Mouse (Mus musculus) myocyte (in vitro differentiated cells): ENCODE results near the gene Mylip. TPM values are rescaled to one million over a fixed set of nuclear protein-coding genes. Genes with fewer than 3 reads are reported as not detected.

Experiments used
- H3K27me3 ChIP-seq: one replicate; pipeline ENCODE4 v1.6.1; 2011; ENCODE audit not compliant: control insufficient read depth, insufficient read depth, insufficient read length
- H3K36me3 ChIP-seq: one replicate; pipeline ENCODE4 v1.6.1; 2011; ENCODE audit not compliant: control insufficient read depth, insufficient read depth
- H3K4me2 ChIP-seq: one replicate; pipeline ENCODE4 v1.6.1; 2011; ENCODE audit warnings: low read depth, control low read depth
- H3K4me3 ChIP-seq: one replicate; pipeline ENCODE4 v1.5.1; 2011; ENCODE audit warnings: mild to moderate bottlenecking, control low read depth, moderate library complexity
- H3K79me2 ChIP-seq: one replicate; pipeline ENCODE4 v1.6.1; 2011; ENCODE audit not compliant: control insufficient read depth, insufficient read depth
- H3ac ChIP-seq: one replicate; pipeline ENCODE4 v1.6.1; 2011; ENCODE audit not compliant: control insufficient read depth, insufficient read length
- CEBPB ChIP-seq: IDR thresholded peaks from 2 replicates; pipeline ENCODE4 v1.6.1; 2011; ENCODE audit warnings: mild to moderate bottlenecking, moderate library complexity; ENCODE audit not compliant: poor library complexity, insufficient read depth, severe bottlenecking
- E2F4 ChIP-seq: IDR thresholded peaks from one replicate; pipeline ENCODE4 v1.6.1; 2011; ENCODE audit warnings: mild to moderate bottlenecking, control low read depth, moderate library complexity; ENCODE audit not compliant: insufficient read depth
- MAX ChIP-seq: IDR thresholded peaks from one replicate; pipeline ENCODE4 v1.6.1; 2011; ENCODE audit warnings: low read depth, mild to moderate bottlenecking, control low read depth
- MYOD1 ChIP-seq, 3 experiments: IDR thresholded peaks; one replicate each; pipeline ENCODE4 v1.6.1; 2011; ENCODE audit warnings: control low read depth in 2 of 3, low read depth in 2 of 3, mild to moderate bottlenecking in 2 of 3, moderate library complexity in 1 of 3; ENCODE audit not compliant: insufficient read length in 2 of 3, control insufficient read depth in 1 of 3
- MYOG ChIP-seq, 3 experiments: IDR thresholded peaks; one replicate each; pipeline ENCODE4 v1.6.1; 2011; ENCODE audit warnings: control low read depth in 2 of 3, low read depth in 2 of 3, mild to moderate bottlenecking in 2 of 3; ENCODE audit not compliant: insufficient read length in 2 of 3, control insufficient read depth in 1 of 3, insufficient read depth in 1 of 3
- POLR2A ChIP-seq: IDR thresholded peaks from one replicate; pipeline ENCODE4 v1.6.1; 2011; ENCODE audit warnings: low read depth, mild to moderate bottlenecking, control low read depth, moderate library complexity; ENCODE audit not compliant: insufficient read length
- POLR2AphosphoS2 ChIP-seq: IDR thresholded peaks from one replicate; pipeline ENCODE4 v1.6.1; 2011; ENCODE audit warnings: low read depth, control low read depth; ENCODE audit not compliant: insufficient read length
- REST ChIP-seq: IDR thresholded peaks from one replicate; pipeline ENCODE4 v1.6.1; 2011; ENCODE audit warnings: mild to moderate bottlenecking, control low read depth, moderate library complexity; ENCODE audit not compliant: insufficient read depth, insufficient read length
- SRF ChIP-seq: IDR thresholded peaks from one replicate; pipeline ENCODE4 v1.6.1; 2011; ENCODE audit warnings: low read depth; ENCODE audit not compliant: control insufficient read depth, insufficient read length
- TCF12 ChIP-seq: IDR thresholded peaks from one replicate; pipeline ENCODE4 v1.6.1; 2011; ENCODE audit warnings: mild to moderate bottlenecking, control low read depth; ENCODE audit not compliant: poor library complexity, insufficient read depth, severe bottlenecking
- TCF3 ChIP-seq: IDR thresholded peaks from one replicate; pipeline ENCODE4 v1.6.1; 2011; ENCODE audit warnings: low read depth, control low read depth; ENCODE audit not compliant: insufficient read length
- USF1 ChIP-seq: IDR thresholded peaks from one replicate; pipeline ENCODE4 v1.6.1; 2011; ENCODE audit warnings: low read depth, mild to moderate bottlenecking, control low read depth, moderate library complexity
- polyA plus RNA-seq: library from polyadenylated mRNA; unstranded; fragments of >200 nt; fragmentation: generic; extraction: Trizol; gene quantifications from one replicate; pipeline ENCODE4 v1.2.1, GENCODE M21; 2012; ENCODE audit warnings: missing spikeins

Gene Mylip
- polyA plus RNA-seq, 1 experiment, result 8.3 TPM

DNA sequence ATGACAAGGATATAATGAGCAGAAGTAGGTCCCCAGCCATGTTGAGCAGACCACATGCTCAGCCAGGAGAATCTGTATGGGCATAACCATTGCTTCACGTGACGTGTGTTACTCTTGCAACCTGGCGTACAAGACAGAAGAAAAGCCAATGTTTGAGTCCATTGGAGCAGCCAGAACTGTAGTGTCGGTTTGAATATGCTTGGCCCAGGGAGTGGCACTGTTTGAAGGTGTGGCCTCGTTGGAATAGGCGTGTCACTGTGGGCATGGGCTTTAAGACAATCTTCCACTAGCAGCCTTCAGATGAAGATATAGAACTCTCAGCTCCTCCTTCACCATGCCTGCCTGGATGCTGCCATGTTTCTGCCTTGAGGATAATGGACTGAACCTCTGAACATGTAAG lies 4.0 kb upstream of the Mylip start:
- peaks cover 9% of the 10 kb centered on the region for H3K79me2 ChIP-seq
- H3K4me3 ChIP-seq, result no peak overlapping the region
- no peak for TF ChIP-seq TCF3
- no peak for TF ChIP-seq MYOD1 (IDR thresholded peaks at IDR 0.05; ENCODE audit: control insufficient read depth in 1 of 3, insufficient read length in 2 of 3, low read depth in 2 of 3)
- TF ChIP-seq E2F4, result no peak
- TF ChIP-seq MYOG (IDR thresholded peaks at IDR 0.05; ENCODE audit: control insufficient read depth in 1 of 3, insufficient read depth in 1 of 3, insufficient read length in 2 of 3, low read depth in 2 of 3), result no peak
- TF ChIP-seq CEBPB, result no peak
- TF ChIP-seq REST, result no peak
- no peak for TF ChIP-seq USF1
- TF ChIP-seq POLR2A, result no peak
- TF ChIP-seq TCF12, result no peak
- TF ChIP-seq SRF, result no peak
- no peak for TF ChIP-seq POLR2AphosphoS2
- TF ChIP-seq MAX, result no peak
- no peaks in the 10 kb centered on the region for H3K27me3 ChIP-seq
- no peak overlapping the region for H3K4me2 ChIP-seq
- no peaks in the 10 kb centered on the region for H3K36me3 ChIP-seq
- H3ac ChIP-seq, result no peak overlapping the region

DNA sequence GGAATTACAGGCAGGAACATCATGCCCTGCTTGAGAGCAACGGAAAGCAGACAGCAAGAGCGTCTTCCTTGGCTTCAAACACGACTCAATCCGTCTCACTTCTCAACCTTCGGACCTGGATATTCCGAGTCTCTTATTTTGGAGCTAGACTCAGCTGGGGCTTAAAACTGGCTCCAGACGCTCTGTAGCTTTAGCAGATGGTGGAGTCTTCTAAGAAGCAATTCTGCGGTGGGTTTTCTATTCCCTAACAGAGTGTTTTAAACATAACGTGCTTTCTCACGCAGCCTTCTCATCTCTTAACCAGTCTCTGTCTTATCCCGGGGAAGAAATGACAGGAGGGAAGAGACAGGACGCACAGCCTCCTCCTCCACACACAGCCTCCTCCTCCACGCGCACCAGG lies 3.3 kb upstream of the Mylip start:
- Histone ChIP-seq H3K79me2 (peaks cover 12% of the 10 kb centered on the region), H3K4me2 (no peak overlapping the region), H3K4me3 (no peak overlapping the region), H3ac (no peak overlapping the region), H3K27me3 (no peaks in the 10 kb centered on the region), H3K36me3 (no peaks in the 10 kb centered on the region)
- no peak for TF ChIP-seq POLR2A
- no peak for TF ChIP-seq E2F4
- no peak for TF ChIP-seq USF1
- TF ChIP-seq TCF12, result no peak
- TF ChIP-seq SRF, result no peak
- no peak for TF ChIP-seq MYOG (IDR thresholded peaks at IDR 0.05; ENCODE audit: control insufficient read depth in 1 of 3, insufficient read depth in 1 of 3, insufficient read length in 2 of 3, low read depth in 2 of 3)
- no peak for TF ChIP-seq REST
- no peak for TF ChIP-seq TCF3
- TF ChIP-seq MAX, result no peak
- no peak for TF ChIP-seq POLR2AphosphoS2
- no peak for TF ChIP-seq CEBPB
- TF ChIP-seq MYOD1 (IDR thresholded peaks at IDR 0.05; ENCODE audit: control insufficient read depth in 1 of 3, insufficient read length in 2 of 3, low read depth in 2 of 3), result no peak

- Histone ChIP-seq H3ac (no peak overlapping the region), H3K27me3 (no peaks in the 10 kb centered on the region), H3K4me3 (no peak overlapping the region), H3K4me2 (no peak overlapping the region), H3K79me2 (peaks cover 12% of the 10 kb centered on the region), H3K36me3 (no peaks in the 10 kb centered on the region)
- TF ChIP-seq POLR2AphosphoS2 (no peak), CEBPB (no peak), USF1 (no peak), E2F4 (no peak), TCF12 (no peak), TCF3 (no peak), MYOG (IDR thresholded peaks at IDR 0.05; ENCODE audit: control insufficient read depth in 1 of 3, insufficient read depth in 1 of 3, insufficient read length in 2 of 3, low read depth in 2 of 3) (no peak)
Observed at GRCm38 (mm10) chr13:45387231-45387630, 2.3 kb upstream of the Mylip start.

DNA sequence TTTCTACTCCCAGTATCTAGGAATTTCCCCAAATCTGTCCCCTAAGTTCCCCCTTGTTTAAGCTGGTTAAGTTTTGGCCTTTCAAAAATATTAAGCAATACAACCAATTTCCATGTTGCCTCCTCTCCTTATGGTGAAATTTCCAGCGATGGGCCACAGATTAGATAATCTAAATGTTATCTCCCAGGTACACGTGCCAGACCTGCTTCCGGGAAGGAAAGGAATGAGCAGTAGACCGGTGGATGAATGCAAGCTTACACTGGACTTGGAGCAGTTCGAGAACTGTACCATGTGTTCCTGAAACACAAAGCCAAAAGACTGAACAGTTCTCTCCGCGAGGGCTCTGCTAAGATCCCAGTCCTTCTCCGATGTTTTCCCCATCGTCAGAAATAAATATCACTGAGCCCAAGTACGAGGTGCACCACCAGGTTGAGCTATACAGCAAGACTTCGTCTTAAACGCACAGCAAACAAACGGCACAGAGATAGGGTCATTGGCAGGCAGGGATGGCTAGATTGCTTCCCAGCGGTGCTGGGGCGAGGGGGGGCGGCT lies 1.2 kb upstream of the Mylip start:
- no peak overlapping the region for H3K4me3 ChIP-seq
- peaks cover 22% of the 10 kb centered on the region for H3K79me2 ChIP-seq
- H3K4me2 ChIP-seq, result no peak overlapping the region
- no peaks in the 10 kb centered on the region for H3K27me3 ChIP-seq
- TF ChIP-seq CEBPB (no peak), MYOG (IDR thresholded peaks at IDR 0.05; ENCODE audit: control insufficient read depth in 1 of 3, insufficient read depth in 1 of 3, insufficient read length in 2 of 3, low read depth in 2 of 3) (no peak), E2F4 (no peak), SRF (no peak), TCF3 (no peak), TCF12 (no peak), POLR2A (no peak), POLR2AphosphoS2 (no peak), REST (no peak), MAX (no peak), USF1 (no peak), MYOD1 (IDR thresholded peaks at IDR 0.05; ENCODE audit: control insufficient read depth in 1 of 3, insufficient read length in 2 of 3, low read depth in 2 of 3) (no peak)
- H3K36me3 ChIP-seq, result no peaks in the 10 kb centered on the region
- no peak overlapping the region for H3ac ChIP-seq

DNA sequence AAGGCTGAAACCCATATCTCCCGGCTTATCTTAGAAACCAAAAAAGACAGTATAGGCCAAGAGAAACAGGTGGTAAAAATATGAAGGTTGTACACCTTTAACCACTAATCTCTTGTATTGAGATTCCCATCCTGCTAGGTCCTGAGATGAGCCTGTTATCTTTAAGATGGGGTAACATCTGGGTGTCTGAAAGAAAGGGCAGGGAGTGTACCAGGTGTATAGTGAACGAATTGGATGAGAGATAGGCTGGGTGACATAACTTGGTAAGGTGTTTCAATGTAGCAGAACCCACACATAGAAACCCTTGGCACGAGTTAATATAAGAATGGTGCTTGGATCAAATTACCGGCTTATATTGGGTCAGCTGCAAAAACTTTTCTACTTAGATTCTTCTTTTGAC lies 653 bp upstream of the Mylip start:
- Histone ChIP-seq H3K36me3 (no peaks in the 10 kb centered on the region), H3K4me3 (peak overlapping the region; percentile 96), H3ac (no peak overlapping the region), H3K4me2 (peak overlapping the region; percentile 89), H3K79me2 (peaks cover 28% of the 10 kb centered on the region), H3K27me3 (no peaks in the 10 kb centered on the region)
- TF ChIP-seq TCF12 (no peak), TCF3 (no peak), MYOD1 (IDR thresholded peaks at IDR 0.05; ENCODE audit: control insufficient read depth in 1 of 3, insufficient read length in 2 of 3, low read depth in 2 of 3) (no peak)
